Mouse (Mus musculus) cerebellum, postnatal 4 days (tissue): ENCODE data around the gene Ramp2.

ENCODE experiments used
- DNase-seq, 2 experiments: peaks; one replicate each; pipeline ENCODE4 v3.0.0; 2022; ENCODE audit warnings: low spot score in 2 of 2, mixed read lengths in 1 of 2

The Ramp2 gene

DNA sequence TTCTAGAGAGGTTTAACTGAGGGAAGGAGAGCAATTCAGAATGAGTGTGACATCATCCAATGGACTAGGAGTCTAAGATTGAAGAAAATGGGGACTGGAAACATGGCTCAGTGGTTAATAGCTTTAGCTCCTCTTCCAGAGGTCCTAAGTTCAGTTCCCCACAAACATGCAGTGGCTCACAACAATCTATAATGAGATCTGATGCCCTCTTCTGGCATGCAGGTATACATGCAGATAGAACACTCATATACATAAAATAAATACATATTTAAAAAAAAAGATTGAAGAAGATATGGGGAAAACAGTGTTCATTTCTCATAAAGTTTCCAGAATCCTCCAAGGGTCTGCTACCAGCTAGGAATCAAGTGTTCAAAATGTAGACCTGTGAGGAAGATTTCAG, 10.4 kb upstream of the Ramp2 start:
- no peak for DNase-seq

DNA sequence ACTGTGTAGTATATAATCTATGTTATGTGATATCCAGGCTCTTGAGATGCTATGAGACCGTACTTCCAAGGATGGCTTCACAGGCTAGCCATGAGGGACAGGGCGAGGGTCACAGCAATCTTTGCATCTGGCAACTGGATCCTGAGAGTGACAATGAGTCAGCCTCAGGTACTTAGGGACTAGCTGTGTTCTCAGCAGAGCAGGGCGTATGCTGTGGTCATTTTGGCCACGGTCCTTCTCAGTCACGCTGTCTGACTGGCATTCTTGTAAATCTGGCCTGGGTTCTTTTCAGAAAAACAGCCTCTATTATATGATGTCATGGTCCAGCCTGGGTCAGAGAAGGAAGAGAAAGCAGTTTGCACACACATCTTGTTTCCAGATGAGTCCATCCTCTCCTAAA, 9.0 kb upstream of the Ramp2 start:
- DNase-seq = no peak

DNA sequence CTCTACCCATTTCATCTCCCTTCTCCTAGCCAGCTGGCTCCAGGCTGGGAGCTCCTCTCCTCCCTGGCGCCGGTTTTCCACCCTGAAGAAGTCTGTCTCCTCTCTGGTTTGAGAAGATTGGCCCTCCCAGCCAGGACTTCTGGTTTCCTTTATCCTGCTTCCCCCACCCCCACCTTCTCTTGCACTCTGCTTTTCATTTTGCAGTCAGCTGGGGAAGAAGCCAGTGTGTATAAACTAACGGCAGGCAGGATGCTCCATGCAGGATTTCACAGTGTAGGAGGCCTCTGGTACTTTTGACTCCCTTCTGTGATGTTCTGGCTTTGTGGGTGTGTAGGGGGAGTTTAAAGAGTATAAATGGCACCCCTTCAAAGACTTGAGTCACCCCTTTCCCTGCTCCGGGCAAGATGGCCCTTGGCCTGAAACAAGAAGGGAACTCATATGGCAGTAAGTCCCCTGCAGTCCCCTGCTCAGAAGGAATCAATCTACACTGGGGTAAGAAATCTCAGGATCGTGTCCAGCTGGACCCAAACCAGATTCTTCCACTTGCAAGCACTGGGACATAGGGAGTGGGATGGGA, 7.7 kb upstream of the Ramp2 start:
- peak in 1 of 2 experiments; percentile 45 for DNase-seq

DNA sequence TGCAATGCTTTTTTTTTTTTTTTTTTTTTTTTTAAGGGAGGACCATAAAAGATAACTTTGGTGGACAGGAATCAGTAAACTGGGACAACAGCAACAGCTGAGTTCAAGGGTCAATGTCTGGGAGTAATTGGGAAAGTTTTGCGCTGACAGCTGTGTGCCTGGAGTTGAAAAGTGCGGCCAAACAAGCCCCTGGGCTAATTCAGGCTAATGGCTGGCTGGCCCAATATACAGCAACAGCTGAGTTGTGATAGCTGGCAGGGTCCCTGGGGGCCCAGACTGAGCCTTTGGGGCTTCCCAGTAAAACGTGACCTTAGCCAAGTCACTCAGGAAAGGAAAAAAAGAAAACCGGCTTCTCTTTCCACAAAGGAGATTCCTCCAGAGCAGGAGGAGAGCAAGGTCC, 757 bp upstream of the Ramp2 start:
- DNase-seq = no peak

DNA sequence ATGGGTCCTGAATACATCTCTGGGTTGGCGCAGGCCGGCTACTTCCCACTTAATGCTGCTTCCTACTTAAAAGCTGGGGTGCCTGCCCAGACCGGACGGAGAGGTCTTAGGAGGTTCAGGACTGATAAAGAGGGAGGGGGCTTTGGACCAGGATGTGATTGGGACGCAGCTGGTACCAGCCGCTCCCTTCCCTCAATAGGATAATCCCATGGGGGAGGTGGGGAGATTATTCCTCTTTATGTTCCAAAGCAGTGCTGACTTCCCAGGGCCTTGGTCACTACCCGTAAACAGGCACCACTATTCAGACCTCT, 829 bp downstream of the Ramp2 start:
- DNase-seq = no peak

DNA sequence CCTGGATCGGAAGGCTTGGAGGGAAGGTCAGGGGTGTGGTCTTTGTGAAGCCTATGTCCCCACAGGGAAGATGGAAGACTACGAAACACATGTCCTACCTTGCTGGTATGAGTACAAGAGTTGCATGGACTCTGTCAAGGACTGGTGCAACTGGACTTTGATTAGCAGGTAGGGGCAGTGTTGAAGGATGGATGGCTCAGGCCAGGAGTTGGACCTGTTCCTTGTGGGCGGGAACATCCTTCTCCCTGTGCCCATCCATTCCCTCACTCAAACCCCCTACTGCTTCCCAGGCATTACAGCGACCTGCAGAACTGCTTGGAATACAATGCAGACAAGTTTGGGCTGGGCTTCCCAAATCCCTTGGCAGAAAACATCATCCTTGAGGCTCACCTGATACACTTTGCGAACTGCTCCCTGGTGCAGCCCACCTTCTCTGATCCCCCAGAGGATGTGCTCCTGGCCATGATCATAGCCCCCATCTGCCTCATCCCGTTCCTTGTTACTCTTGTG, 1.7 kb downstream of the Ramp2 start:
- no peak for DNase-seq

DNA sequence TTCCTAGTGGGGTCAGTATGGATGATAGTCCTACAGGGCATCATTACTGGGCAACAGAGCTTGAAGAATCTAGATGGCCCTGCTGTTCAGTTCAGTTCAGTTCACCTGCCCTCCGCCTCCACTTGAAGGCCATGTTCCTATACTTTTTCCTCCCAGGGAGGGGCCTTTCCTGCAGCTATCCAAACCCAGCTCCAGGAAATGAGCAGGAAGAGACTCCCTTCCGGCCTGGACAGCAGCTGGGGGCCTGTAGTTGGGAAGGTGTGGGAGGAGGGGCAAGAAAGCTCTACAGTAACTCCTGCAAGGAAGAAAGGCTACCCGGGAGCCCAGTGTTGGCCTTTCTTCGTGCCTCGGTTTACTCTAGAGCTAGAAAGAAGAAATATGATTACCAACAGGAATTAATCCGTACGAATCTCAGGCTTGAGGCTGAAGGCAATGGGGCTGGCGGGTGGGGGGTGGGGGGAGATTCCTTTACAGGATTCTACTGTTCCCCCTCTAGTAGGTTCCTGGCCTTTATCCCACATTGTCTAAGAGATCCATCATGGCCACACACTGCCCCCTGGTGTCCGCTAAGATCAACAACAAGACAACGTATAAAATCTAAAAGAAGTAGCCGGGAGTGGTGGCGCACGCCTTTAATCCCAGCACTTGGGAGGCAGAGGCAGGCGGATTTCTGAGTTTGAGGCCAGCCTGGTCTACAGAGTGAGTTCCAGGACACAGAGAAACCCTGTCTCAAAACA, 2.6 kb downstream of the Ramp2 start:
- peak in 1 of 2 experiments; percentile 49 for DNase-seq

DNA sequence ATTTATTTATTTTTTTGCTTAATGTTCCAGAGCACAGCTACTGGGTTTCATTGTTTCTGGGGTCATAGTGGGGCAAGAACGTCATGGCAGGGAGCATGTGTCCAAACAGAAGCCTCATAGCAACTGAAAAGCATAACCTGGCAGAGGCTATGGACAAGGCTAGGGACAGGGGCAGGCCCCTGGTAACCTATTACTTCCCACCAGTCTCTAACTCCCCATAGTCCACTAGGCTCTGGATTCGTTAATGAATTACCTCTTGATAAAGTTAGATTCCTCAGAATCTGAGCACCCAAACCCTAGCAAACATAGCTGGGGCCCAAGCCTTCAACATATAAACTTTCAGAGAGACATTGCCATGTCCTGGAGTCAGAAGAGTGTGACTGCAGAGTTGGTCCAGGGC, 5.2 kb downstream of the Ramp2 start:
- no peak for DNase-seq

DNA sequence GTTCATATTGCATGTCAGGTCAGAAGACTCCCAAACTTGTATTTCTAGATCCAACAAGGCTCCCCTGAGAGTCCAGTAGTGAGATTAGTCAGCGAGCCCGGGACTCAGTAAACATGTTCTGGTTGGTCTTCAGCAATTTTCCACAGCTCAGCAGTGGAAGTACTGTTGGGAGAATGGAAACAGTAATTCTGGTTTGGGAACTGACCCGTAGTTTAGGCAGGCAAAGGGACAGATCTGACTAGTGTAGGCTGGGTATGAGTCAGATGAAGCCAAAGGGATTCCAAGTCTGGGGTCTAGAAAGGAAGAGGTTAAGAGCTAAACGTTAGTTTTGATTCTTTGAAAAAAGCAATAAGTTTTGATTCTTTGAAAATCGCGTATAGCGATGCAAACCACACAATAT, 7.1 kb downstream of the Ramp2 start:
- no peak for DNase-seq

DNA sequence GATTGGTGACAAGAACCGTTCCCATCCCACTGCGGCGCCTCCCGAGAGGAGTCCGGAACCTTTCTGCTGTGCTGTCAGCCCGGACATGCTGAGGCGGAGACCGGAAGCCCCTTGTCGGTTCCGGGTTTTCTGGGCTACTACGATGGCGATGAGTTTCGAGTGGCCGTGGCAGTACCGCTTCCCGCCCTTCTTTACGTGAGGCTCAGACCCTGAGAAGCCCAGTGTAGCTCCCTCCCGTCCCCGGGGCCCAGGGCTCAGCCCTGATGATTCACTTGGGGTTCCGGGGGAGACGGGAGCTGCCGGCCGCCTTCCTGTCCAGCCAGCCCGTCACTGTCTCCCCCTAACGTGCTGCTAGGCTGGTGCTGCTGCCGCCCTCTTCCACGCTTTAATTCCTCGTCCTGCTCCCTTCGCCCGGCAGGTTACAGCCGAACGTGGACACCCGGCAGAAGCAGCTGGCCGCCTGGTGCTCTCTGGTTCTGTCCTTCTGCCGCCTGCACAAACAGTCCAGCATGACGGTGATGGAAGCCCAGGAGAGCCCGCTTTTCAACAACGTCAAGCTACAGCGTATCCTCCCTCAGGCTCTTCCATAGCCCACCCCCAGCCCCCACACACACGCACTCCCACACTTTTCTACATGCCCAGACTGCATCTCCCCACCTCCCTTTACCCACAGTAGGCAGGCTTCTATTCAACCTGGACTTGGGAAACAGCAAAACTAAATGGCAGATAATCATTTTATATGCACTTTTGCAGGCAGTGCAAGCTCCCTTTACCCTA, 8.0 kb downstream of the Ramp2 start, which contains the start of gene Vps25:
TSS of gene Vps25 (plus strand) at position 95 of the 777 bp plus-strand sequence.
- DNase-seq = peak; percentile 60 to 83

DNA sequence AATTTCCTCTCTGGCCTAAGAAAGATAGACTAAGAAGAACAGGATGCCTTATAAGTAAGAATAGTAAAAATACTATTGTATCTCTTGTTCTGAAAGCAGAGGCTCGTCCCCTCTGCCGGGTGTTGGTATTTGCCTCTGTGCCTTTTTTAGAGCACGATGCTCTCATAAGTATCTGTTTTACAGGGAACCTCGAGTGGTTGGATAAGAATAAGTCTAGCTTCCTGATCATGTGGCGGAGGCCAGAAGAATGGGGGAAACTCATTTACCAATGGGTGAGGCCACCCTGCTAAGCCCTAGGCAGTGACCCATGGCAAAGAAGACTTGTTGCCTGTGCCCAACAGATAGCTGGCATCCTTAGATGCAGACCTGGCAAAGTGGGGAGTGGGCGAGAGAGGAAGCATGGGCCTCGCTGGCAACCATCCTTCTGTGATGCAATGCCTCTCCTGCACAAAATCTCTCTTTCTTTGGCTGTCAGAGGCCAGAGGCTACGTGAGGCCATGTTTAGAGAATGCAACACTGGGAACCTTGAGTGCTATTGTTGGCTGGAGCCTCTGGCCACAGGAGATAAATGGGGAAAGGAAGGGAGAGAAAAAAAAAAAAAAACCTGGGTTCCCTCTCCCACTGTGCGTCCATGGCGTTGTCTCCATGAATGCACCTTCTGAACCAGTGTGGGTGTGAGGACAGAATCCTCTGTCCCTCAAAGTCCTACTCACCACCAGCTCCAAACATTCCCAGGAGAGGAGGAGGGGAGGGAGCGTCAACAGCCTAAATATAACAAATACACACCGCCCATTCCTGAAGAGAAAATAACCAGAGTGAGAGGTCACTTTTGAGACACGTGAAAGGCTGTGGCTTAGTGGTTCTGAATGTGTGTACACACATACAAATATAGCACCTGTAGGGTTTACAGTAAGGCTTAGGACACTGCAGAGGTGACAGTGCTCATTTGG, 10.3 kb downstream of the Ramp2 start:
- no peak for DNase-seq

DNA sequence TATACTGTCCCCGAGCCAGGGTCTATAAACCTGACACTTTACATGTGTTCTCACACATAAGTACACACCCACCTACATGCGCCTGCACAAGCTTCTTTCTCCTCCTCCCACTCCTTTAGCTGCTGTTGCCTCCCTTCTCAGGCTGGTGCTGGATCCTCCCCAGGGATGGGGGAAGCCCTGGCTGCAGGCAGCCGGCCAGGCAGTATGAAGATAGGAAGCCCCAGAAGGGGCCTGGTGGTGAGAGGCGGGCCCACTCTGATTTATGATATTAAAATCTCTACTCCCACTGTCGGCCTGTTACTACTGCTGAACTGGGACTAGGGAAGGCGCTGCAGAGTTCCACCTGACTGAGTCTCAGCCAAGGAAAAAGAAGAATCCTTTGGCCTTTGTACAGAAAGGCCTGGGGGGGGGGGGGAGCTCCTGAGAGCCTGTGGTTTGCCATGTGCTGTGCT, 13.5 kb downstream of the Ramp2 start:
- no peak for DNase-seq

DNA sequence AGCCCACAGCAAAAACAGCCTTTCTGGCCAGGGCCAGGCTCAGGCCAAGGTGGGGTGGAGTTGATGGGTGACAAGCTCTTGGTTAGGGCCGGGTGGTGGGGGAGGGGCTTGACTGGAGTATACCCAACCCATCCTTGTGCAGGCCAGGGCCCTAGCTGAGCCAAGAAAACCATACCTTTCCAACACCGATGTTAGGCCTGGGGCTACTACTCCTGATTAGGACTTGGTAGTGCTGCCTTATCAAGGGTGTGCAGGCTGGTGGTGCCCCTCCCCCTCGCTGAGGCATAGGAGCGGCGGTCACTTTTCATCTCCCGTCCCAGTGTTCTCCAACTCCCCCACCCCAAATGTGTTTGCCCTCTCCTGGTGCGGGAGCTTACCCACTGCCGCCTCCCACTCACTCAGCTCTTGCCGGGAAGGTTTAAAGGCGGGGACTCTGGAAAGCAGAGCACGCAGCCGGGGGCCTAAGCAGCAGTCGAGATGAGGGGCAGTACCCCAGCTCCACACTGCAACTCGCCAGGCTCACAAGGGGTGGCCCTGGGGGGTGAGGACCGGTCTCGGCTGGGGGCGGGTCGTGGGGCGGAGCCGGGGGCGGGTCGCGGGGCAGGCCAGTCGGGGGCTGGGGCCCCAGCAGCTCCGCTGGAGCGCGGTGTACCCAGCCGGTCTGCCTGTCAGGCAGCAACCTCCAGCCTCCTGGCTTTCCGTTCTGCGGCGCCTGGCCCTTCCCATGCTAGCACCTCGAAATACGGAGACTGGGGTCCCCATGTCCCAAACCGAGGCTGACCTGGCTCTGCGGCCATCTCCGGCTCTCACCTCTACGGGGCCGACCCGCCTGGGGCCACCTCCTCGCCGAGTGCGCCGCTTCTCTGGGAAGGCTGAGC, 14.4 kb downstream of the Ramp2 start, which contains the start of gene Wnk4:
TSS of gene Wnk4 (plus strand) at position 620 of the 878 bp plus-strand sequence.
- DNase-seq = peak; percentile 28 to 34

DNA sequence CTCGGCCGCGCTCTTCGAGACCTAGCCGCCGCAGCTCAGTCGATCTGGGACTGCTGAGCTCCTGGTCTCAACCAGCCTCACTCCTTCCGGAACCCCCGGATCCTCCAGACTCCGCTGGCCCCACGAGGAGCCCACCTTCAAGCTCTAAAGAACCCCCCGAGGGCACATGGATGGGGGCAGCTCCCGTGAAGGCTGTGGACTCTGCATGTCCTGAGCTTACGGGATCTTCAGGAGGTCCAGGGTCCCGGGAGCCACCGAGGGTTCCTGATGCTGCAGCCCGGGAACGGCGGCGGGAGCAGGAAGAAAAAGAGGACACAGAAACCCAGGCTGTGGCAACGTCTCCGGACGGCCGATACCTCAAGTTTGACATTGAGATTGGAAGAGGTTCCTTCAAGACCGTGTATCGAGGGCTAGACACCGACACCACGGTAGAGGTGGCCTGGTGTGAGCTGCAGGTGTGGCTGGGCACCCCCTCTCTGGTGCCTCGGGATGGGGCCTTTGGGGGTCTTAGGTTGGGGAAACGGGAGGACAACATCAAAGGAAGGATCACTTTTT, 15.1 kb downstream of the Ramp2 start:
- DNase-seq = no peak

DNA sequence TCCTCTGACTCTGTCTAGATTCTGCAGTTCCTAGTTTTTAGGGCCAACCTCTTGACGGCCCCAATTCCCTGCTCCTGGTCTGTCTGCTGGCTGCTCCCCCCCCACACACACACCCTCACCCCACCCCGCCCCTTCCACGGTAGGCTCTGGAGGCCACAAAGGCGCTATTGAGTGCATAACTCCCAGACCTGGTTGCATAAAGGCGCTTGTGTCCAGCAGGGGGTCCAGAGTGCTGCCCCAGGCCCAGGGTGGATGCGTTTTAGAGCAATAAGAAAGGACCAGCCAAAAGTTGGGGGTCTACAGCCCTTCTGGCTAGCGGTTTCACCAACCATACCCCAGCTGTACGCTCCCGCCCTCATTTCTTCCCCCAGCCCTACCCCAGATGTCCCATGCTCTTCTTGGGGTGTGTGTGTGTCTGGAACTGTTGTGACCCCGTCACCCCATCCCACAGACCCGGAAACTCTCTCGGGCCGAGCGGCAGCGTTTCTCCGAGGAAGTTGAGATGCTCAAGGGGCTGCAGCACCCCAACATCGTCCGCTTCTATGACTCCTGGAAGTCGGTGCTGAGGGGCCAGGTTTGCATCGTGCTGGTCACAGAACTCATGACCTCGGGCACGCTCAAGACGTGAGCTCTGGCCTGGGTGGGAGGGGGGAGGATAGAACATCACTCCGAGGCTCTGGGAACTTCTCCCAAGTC, 16.6 kb downstream of the Ramp2 start:
- no peak for DNase-seq

DNA sequence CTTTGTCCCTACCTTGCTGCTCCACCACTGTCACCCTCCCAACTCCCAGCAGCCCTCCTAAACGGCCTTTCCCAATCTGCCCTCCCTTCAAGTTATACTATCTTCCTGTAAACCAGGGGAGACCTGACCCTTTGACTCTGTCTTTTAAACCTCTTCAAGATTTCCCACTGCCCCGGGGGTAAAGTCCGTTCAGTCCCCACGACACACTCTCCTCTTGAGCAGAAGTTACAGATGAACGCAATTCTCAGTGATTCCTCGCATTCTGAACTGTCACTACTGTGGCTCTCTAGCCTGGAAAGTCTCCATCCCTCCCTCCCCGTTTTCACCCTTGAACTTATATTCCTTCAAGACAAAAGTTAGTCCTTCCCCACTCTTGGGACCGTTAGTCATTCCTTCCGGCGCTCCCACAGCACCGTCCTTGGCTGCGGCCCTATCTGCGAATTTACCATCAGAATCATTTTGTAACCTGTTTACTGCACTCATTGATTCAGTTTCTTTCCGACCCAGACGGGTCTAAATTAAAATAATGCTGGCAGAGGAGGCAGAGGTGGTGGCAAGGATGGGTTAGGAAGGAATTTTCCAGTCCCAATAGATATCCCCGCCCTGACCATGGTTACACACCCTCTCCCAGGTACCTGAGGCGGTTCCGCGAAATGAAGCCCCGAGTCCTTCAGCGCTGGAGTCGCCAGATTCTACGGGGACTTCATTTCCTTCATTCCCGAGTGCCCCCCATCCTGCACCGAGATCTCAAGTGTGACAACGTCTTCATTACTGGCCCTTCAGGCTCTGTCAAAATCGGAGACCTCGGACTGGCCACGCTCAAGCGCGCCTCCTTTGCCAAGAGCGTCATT, 17.5 kb downstream of the Ramp2 start:
- DNase-seq = no peak

DNA sequence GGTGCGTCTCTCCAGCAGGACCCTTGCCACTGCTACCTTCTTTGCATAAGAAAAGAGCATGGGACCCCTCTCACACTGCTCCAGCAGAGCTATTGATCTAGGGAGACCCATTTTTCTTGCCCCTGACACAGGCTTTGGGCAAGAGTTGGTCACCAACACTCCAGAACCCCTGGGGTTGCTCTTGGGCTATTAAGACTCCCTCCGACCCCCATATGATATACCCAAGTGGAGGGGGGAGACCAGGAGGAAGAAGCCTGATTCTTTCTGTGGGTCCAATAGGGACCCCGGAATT, 18.1 kb downstream of the Ramp2 start:
- DNase-seq = no peak

DNA sequence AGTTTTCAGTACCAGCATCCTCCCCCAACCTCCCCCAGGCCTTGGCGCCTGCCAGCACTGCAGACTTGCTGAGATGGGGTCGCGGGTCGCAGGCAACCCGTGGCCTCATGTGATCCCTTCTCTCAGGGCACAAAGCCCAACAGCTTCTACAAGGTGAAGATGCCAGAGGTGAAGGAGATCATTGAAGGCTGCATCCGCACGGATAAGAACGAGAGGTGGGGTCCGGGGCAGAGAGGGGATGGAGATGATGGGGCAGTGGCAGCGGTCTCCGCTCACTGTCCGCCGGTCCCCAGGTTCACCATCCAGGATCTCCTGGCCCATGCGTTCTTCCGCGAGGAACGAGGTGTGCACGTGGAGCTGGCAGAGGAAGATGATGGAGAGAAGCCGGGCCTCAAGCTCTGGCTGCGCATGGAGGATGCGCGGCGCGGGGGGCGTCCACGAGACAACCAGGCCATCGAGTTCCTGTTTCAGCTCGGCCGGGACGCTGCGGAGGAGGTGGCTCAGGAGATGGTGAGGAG, 19.2 kb downstream of the Ramp2 start:
- DNase-seq = no peak

DNA sequence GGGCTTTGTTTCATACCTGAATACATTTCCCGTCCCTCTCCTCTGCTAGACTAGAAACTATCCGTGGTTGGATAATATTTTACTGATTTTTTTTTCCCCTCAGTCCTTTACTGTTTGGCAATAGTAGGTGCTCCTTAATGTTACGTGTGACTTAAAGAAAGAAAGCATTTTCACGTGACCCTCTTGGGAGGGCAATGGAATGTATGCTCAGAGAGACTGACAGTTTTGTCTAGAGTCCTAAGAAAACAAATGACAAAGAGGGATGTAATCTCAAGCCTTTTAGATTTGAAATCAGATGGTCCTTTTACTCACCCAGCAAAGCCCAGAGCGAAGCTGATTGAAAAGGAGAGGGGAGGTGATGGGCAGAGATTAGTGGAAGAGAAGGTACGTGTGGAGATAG, 20.1 kb downstream of the Ramp2 start:
- DNase-seq = no peak
